Mouse (Mus musculus): ENCODE results near the gene 2510039O18Rik. TPM values are rescaled to one million over a fixed set of nuclear protein-coding genes. Genes with fewer than 3 reads are reported as not detected.

The 2510039O18Rik gene
- total RNA-seq, 1 experiment from 2014 or later: 25.0 TPM

- no peak for ATAC-seq (replicated peaks in 1 of 2; ENCODE audit: insufficient read depth in 1 of 2, low FRiP score in 2 of 2, low TSS enrichment in 1 of 2, low read depth in 1 of 2, poor library complexity in 2 of 2, severe bottlenecking in 2 of 2)
These were observed 9.7 kb upstream of the 2510039O18Rik start for GRCm38 (mm10) chr4:147930946-147931345.

GRCm38 (mm10) chr4:147934134-147934533, 6.6 kb upstream of the 2510039O18Rik start:
- no peak for ATAC-seq (replicated peaks in 1 of 2; ENCODE audit: insufficient read depth in 1 of 2, low FRiP score in 2 of 2, low TSS enrichment in 1 of 2, low read depth in 1 of 2, poor library complexity in 2 of 2, severe bottlenecking in 2 of 2)

GRCm38 (mm10) chr4:147934611-147935010, 6.1 kb upstream of the 2510039O18Rik start:
- no peak for ATAC-seq (replicated peaks in 1 of 2; ENCODE audit: insufficient read depth in 1 of 2, low FRiP score in 2 of 2, low TSS enrichment in 1 of 2, low read depth in 1 of 2, poor library complexity in 2 of 2, severe bottlenecking in 2 of 2)

- ATAC-seq (replicated peaks in 1 of 2; ENCODE audit: insufficient read depth in 1 of 2, low FRiP score in 2 of 2, low TSS enrichment in 1 of 2, low read depth in 1 of 2, poor library complexity in 2 of 2, severe bottlenecking in 2 of 2): no peak
These were observed 4.8 kb upstream of the 2510039O18Rik start for GRCm38 (mm10) chr4:147935904-147936303.

- peak; percentile 47 to 58 for ATAC-seq (replicated peaks in 1 of 2; ENCODE audit: insufficient read depth in 1 of 2, low FRiP score in 2 of 2, low TSS enrichment in 1 of 2, low read depth in 1 of 2, poor library complexity in 2 of 2, severe bottlenecking in 2 of 2)
These were observed 4.3 kb upstream of the 2510039O18Rik start, which contains the start of gene Plod1 for GRCm38 (mm10) chr4:147936331-147936954. Plod1 (minus strand) TSS chr4:147936767.

GRCm38 (mm10) chr4:147937021-147937420, 3.7 kb upstream of the 2510039O18Rik start:
- ATAC-seq (replicated peaks in 1 of 2; ENCODE audit: insufficient read depth in 1 of 2, low FRiP score in 2 of 2, low TSS enrichment in 1 of 2, low read depth in 1 of 2, poor library complexity in 2 of 2, severe bottlenecking in 2 of 2): no peak

- no peak for ATAC-seq (replicated peaks in 1 of 2; ENCODE audit: insufficient read depth in 1 of 2, low FRiP score in 2 of 2, low TSS enrichment in 1 of 2, low read depth in 1 of 2, poor library complexity in 2 of 2, severe bottlenecking in 2 of 2)
These were observed 3.2 kb upstream of the 2510039O18Rik start for GRCm38 (mm10) chr4:147937486-147937885.

- ATAC-seq (replicated peaks in 1 of 2; ENCODE audit: insufficient read depth in 1 of 2, low FRiP score in 2 of 2, low TSS enrichment in 1 of 2, low read depth in 1 of 2, poor library complexity in 2 of 2, severe bottlenecking in 2 of 2): no peak
These were observed 2.3 kb upstream of the 2510039O18Rik start for GRCm38 (mm10) chr4:147938148-147939096.

GRCm38 (mm10) chr4:147940111-147940510, 584 bp upstream of the 2510039O18Rik start:
- no peak for ATAC-seq (replicated peaks in 1 of 2; ENCODE audit: insufficient read depth in 1 of 2, low FRiP score in 2 of 2, low TSS enrichment in 1 of 2, low read depth in 1 of 2, poor library complexity in 2 of 2, severe bottlenecking in 2 of 2)

GRCm38 (mm10) chr4:147941045-147942020, 638 bp downstream of the 2510039O18Rik start:
- ATAC-seq (replicated peaks in 1 of 2; ENCODE audit: insufficient read depth in 1 of 2, low FRiP score in 2 of 2, low TSS enrichment in 1 of 2, low read depth in 1 of 2, poor library complexity in 2 of 2, severe bottlenecking in 2 of 2): peak; percentile 4 to 11; a peak in 1 of 4 replicates

- ATAC-seq (replicated peaks in 1 of 2; ENCODE audit: insufficient read depth in 1 of 2, low FRiP score in 2 of 2, low TSS enrichment in 1 of 2, low read depth in 1 of 2, poor library complexity in 2 of 2, severe bottlenecking in 2 of 2): no peak
These were observed 2.3 kb downstream of the 2510039O18Rik start for GRCm38 (mm10) chr4:147943005-147943404.

- no peak for ATAC-seq (replicated peaks in 1 of 2; ENCODE audit: insufficient read depth in 1 of 2, low FRiP score in 2 of 2, low TSS enrichment in 1 of 2, low read depth in 1 of 2, poor library complexity in 2 of 2, severe bottlenecking in 2 of 2)
These were observed 6.8 kb downstream of the 2510039O18Rik start for GRCm38 (mm10) chr4:147947511-147947910.

GRCm38 (mm10) chr4:147953590-147953989, 12.9 kb downstream of the 2510039O18Rik start:
- peak; percentile 69 to 84 for ATAC-seq (replicated peaks in 1 of 2; ENCODE audit: insufficient read depth in 1 of 2, low FRiP score in 2 of 2, low TSS enrichment in 1 of 2, low read depth in 1 of 2, poor library complexity in 2 of 2, severe bottlenecking in 2 of 2)

- ATAC-seq (replicated peaks in 1 of 2; ENCODE audit: insufficient read depth in 1 of 2, low FRiP score in 2 of 2, low TSS enrichment in 1 of 2, low read depth in 1 of 2, poor library complexity in 2 of 2, severe bottlenecking in 2 of 2): no peak
These were observed 16.4 kb downstream of the 2510039O18Rik start for GRCm38 (mm10) chr4:147957141-147957540.

- peak; percentile 85 to 89 for ATAC-seq (replicated peaks in 1 of 2; ENCODE audit: insufficient read depth in 1 of 2, low FRiP score in 2 of 2, low TSS enrichment in 1 of 2, low read depth in 1 of 2, poor library complexity in 2 of 2, severe bottlenecking in 2 of 2)
These were observed 19.5 kb downstream of the 2510039O18Rik start for GRCm38 (mm10) chr4:147959881-147960831.

GRCm38 (mm10) chr4:147962781-147963180, 22.1 kb downstream of the 2510039O18Rik start:
- ATAC-seq (replicated peaks in 1 of 2; ENCODE audit: insufficient read depth in 1 of 2, low FRiP score in 2 of 2, low TSS enrichment in 1 of 2, low read depth in 1 of 2, poor library complexity in 2 of 2, severe bottlenecking in 2 of 2): no peak

Data from hematopoietic stem cell, adult 5-6 weeks (primary cell).